Mouse (Mus musculus): Measurements from ENCODE around the gene Il34. TPM values are rescaled to one million over a fixed set of nuclear protein-coding genes. Genes with fewer than 3 reads are reported as not detected.

The Il34 gene
- 3.6 and 6.1 TPM in 2 replicates for polyA plus RNA-seq (2012; ENCODE audit: insufficient read depth, insufficient read length, missing spikeins)

- Histone ChIP-seq H3K4me1 (ENCODE audit: control insufficient read depth, insufficient read depth, insufficient read length, low read length) (peaks cover 29% of the 10 kb centered on the region), H3K4me3 (ENCODE audit: insufficient read depth, low read depth, low read length) (peak within 1 kb of the TSS; percentile 26; the same call in 1 of the 2 replicates), H3K27ac (replicated peaks; ENCODE audit: low read depth, low read length) (no peak within 1 kb of the TSS)
Observed at GRCm38 (mm10) chr8:110805669-110806068, at the start of gene Il34. Gene Il34, minus strand, starts transcription at chr8:110805924.

- Histone ChIP-seq H3K4me3 (ENCODE audit: insufficient read depth, low read depth, low read length) (no peak overlapping the region), H3K4me1 (ENCODE audit: control insufficient read depth, insufficient read depth, insufficient read length, low read length) (no peaks in the 10 kb centered on the region), H3K27ac (replicated peaks; ENCODE audit: low read depth, low read length) (no peak overlapping the region)
Observed at GRCm38 (mm10) chr8:110851186-110851585, 45.5 kb upstream of the Il34 start.

GRCm38 (mm10) chr8:110847645-110848495 lies 42.1 kb upstream of the Il34 start:
- Histone ChIP-seq H3K4me1 (ENCODE audit: control insufficient read depth, insufficient read depth, insufficient read length, low read length) (peaks cover 3% of the 10 kb centered on the region; the same call in 1 of the 2 replicates), H3K27ac (replicated peaks; ENCODE audit: low read depth, low read length) (peak overlapping the region; percentile 48), H3K4me3 (ENCODE audit: insufficient read depth, low read depth, low read length) (peak overlapping the region; percentile 80)

- Histone ChIP-seq H3K4me1 (ENCODE audit: control insufficient read depth, insufficient read depth, insufficient read length, low read length) (peaks cover 3% of the 10 kb centered on the region; the same call in 1 of the 2 replicates), H3K4me3 (ENCODE audit: insufficient read depth, low read depth, low read length) (peak overlapping the region; percentile 80), H3K27ac (replicated peaks; ENCODE audit: low read depth, low read length) (peak overlapping the region; percentile 90)
Observed at GRCm38 (mm10) chr8:110847171-110847549, 41.4 kb upstream of the Il34 start.

- peak within 1 kb of the TSS; percentile 80 for H3K4me3 ChIP-seq (ENCODE audit: insufficient read depth, low read depth, low read length)
- H3K4me1 ChIP-seq (ENCODE audit: control insufficient read depth, insufficient read depth, insufficient read length, low read length) = peaks cover 3% of the 10 kb centered on the region; the same call in 1 of the 2 replicates
- H3K27ac ChIP-seq (replicated peaks; ENCODE audit: low read depth, low read length) = peak within 1 kb of the TSS; percentile 90
Observed at GRCm38 (mm10) chr8:110846405-110847170, 40.9 kb upstream of the Il34 start, which contains the start of the genes Cog4 and Sf3b3. Gene Cog4, plus strand, starts transcription at chr8:110846600. Gene Sf3b3, minus strand, starts transcription at chr8:110846787.

- peak overlapping the region; percentile 69 for H3K27ac ChIP-seq (replicated peaks; ENCODE audit: low read depth, low read length)
- H3K4me3 ChIP-seq (ENCODE audit: insufficient read depth, low read depth, low read length) = peak overlapping the region; percentile 80
- peaks cover 3% of the 10 kb centered on the region; the same call in 1 of the 2 replicates for H3K4me1 ChIP-seq (ENCODE audit: control insufficient read depth, insufficient read depth, insufficient read length, low read length)
Observed at GRCm38 (mm10) chr8:110845821-110846404, 40.2 kb upstream of the Il34 start.

- Histone ChIP-seq H3K4me1 (ENCODE audit: control insufficient read depth, insufficient read depth, insufficient read length, low read length) (peaks cover 3% of the 10 kb centered on the region; the same call in 1 of the 2 replicates), H3K27ac (replicated peaks; ENCODE audit: low read depth, low read length) (no peak overlapping the region), H3K4me3 (ENCODE audit: insufficient read depth, low read depth, low read length) (no peak overlapping the region)
Observed at GRCm38 (mm10) chr8:110844941-110845340, 39.2 kb upstream of the Il34 start.

GRCm38 (mm10) chr8:110843207-110843606 lies 37.5 kb upstream of the Il34 start:
- Histone ChIP-seq H3K27ac (replicated peaks; ENCODE audit: low read depth, low read length) (no peak overlapping the region), H3K4me3 (ENCODE audit: insufficient read depth, low read depth, low read length) (no peak overlapping the region), H3K4me1 (ENCODE audit: control insufficient read depth, insufficient read depth, insufficient read length, low read length) (peaks cover 3% of the 10 kb centered on the region; the same call in 1 of the 2 replicates)

GRCm38 (mm10) chr8:110842012-110842574 lies 36.4 kb upstream of the Il34 start:
- Histone ChIP-seq H3K27ac (replicated peaks; ENCODE audit: low read depth, low read length) (no peak overlapping the region), H3K4me1 (ENCODE audit: control insufficient read depth, insufficient read depth, insufficient read length, low read length) (peaks cover 3% of the 10 kb centered on the region; the same call in 1 of the 2 replicates), H3K4me3 (ENCODE audit: insufficient read depth, low read depth, low read length) (no peak overlapping the region)

- Histone ChIP-seq H3K4me3 (ENCODE audit: insufficient read depth, low read depth, low read length) (no peak overlapping the region), H3K27ac (replicated peaks; ENCODE audit: low read depth, low read length) (no peak overlapping the region), H3K4me1 (ENCODE audit: control insufficient read depth, insufficient read depth, insufficient read length, low read length) (no peaks in the 10 kb centered on the region)
Observed at GRCm38 (mm10) chr8:110831956-110832355, 26.2 kb upstream of the Il34 start.

- H3K27ac ChIP-seq (replicated peaks; ENCODE audit: low read depth, low read length) = no peak overlapping the region
- no peak overlapping the region for H3K4me3 ChIP-seq (ENCODE audit: insufficient read depth, low read depth, low read length)
- H3K4me1 ChIP-seq (ENCODE audit: control insufficient read depth, insufficient read depth, insufficient read length, low read length) = no peaks in the 10 kb centered on the region
Observed at GRCm38 (mm10) chr8:110828511-110828910, 22.8 kb upstream of the Il34 start.

- no peak overlapping the region for H3K4me3 ChIP-seq (ENCODE audit: insufficient read depth, low read depth, low read length)
- H3K27ac ChIP-seq (replicated peaks; ENCODE audit: low read depth, low read length) = no peak overlapping the region
- H3K4me1 ChIP-seq (ENCODE audit: control insufficient read depth, insufficient read depth, insufficient read length, low read length) = no peaks in the 10 kb centered on the region
Observed at GRCm38 (mm10) chr8:110824861-110825260, 19.1 kb upstream of the Il34 start.

- no peaks in the 10 kb centered on the region for H3K4me1 ChIP-seq (ENCODE audit: control insufficient read depth, insufficient read depth, insufficient read length, low read length)
- no peak overlapping the region for H3K27ac ChIP-seq (replicated peaks; ENCODE audit: low read depth, low read length)
- H3K4me3 ChIP-seq (ENCODE audit: insufficient read depth, low read depth, low read length) = no peak overlapping the region
Observed at GRCm38 (mm10) chr8:110821960-110822359, 16.2 kb upstream of the Il34 start.

GRCm38 (mm10) chr8:110820257-110820656 lies 14.5 kb upstream of the Il34 start:
- Histone ChIP-seq H3K4me1 (ENCODE audit: control insufficient read depth, insufficient read depth, insufficient read length, low read length) (no peaks in the 10 kb centered on the region), H3K27ac (replicated peaks; ENCODE audit: low read depth, low read length) (no peak overlapping the region; the same call in 1 of the 2 replicates), H3K4me3 (ENCODE audit: insufficient read depth, low read depth, low read length) (no peak overlapping the region)

Data from brown adipose tissue, adult 24 weeks (tissue).